Mouse (Mus musculus) skeletal muscle tissue, adult 2 months (tissue): ENCODE results near the gene Gm20532.
"Not testable (repeated sequence)": the region's sequence is repeated elsewhere in the genome, so short reads cannot be mapped to it uniquely, and the experiment has no call there.

Source experiments
- DNase-seq: peaks from one replicate; pipeline ENCODE4 v3.0.0-alpha.2; 2012; ENCODE audit warnings: low read depth, low spot score

Gene Gm20532

DNA sequence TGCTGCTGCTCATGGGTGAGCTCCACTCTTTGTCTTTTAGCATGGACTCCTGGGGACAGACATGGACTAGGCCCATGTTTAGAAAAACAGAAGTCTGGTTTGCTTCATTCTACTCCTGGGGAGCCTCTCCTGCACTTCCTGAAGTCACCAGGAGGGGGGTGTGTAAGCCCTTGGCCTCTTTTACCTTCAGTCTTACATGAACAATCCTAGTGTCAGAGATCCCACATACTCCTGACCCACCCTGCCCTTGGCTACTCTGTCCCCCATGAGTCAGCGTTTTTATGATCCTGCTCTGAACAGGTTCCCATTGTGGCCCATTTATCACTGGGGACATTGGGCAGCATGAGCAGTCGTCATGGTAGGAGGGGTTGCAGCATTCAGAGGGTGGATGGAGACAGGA lies 57.5 kb downstream of the Gm20532 start:
- DNase-seq, result no peak

DNA sequence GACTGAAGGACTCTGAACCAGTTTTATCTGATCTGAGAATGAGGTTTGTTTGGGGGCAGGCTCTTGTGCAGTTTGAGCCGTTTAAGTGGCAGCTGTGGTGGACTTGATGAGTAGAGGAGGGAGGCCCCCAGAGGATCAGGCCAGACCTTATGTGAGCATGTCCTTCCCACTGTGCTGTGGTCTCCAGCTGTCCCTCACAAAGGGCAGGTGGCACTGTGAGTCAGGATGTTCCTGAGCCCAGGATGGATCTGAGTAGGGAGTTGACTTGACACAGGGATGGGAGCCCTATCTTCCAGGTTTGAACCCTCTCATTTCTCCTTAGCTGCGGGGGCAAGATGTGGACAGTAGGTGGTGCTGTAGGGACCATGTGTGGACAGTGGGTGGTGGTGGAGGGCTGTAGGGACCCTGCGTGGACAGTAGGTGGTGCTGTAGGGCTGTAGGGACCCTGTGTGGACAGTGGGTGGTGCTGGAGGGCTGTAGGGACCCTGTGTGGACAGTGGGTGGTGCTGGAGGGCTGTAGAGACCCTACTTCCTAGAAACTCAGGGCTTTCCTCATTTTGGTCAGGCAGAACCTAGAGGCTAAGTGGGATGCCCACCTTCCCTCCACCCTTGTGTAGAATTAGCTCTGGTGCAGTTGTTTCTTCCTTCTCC lies 60.3 kb downstream of the Gm20532 start:
- peak; percentile 88 for DNase-seq

DNA sequence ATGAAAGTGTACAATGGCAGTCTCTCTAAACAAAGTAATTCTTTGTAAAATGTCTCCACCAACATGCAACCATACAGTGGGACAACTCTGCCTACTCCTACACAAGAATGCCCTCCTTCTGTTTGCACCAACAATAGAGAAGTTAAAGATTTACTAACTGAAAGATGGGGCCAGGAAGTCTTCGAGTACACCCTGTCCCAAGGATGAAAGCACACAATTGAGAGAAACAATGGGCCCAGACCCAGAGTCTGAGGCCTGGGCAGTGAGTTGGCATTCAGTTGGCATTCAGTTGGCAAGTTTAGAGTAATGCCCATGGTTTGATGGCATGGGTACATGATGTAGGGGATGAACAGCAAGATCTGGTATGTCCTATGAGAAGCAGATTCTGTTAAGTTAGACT lies 68.2 kb downstream of the Gm20532 start:
- no peak for DNase-seq

DNA sequence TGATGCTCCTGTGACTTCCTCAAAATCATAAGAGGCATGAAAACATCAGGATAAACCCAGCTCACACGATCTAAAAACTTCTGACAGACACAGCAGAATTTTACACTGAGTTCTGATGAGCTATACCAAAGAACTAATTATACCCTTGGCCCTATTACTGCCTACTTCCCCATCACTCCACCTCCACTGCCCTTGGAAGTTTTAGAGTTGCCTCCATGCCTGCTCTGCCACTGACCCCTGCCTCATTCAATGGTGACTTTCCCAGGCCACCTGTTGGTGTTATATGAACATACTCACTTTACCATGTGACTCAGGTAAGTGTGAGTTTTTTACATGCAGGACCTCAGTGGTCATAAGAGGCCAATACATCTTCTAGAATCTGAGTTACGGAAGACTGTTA lies 71.0 kb downstream of the Gm20532 start:
- DNase-seq, result no peak

- DNase-seq, result no peak
Measured at GRCm38 (mm10) chr2:26661143-26661752, 74.8 kb downstream of the Gm20532 start.

DNA sequence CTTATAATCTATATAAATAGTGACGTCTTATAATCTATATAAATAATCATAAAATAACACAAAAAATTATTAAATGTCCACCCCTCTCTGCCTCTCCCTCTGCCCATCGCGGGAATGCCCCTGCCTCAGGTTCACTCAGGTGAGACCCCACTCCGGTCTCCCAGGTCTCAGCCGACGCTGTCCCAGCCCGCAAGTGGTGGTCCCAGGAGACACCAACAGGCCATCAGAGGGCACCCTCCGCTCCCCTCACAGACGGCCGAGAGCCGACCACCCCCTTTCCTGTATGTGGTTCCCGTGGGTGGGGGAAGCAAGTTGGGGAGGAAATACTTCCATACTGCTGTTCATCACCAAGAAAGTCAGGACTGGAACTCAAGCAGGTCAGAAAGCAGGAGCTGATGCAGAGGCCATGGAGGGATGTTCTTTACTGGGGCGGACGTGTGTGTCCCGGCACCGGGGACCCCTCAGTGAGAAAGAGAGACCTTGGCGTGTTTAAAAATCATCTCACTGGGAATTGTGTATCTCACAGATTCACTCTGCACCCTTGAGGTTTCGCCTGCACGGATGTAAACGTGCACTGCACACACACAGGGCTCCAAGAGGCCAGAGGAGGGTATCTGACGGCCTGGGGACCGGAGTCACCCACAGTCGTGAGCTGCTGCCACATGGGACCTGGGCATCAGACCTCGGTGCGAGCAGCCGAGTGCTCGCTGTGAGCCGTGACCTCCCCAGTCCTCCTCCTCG lies 75.5 kb downstream of the Gm20532 start:
- no peak for DNase-seq

DNA sequence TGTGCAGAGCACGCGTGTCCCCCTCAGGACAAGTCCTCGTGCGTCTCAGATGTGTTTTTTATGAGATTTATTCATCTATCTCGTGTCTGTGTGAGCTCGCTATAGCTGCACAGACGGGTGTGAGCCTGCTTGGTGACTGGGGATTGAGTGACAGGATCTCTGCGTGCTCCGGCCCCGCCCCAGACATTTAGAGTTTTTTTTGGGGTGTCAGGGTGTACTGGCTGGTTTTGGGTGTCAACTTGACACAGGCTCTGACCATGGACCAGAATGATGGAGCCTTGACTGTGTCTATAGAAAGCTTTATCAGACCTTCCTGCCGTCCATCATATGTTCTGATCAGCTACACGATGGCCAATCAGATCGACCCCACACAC lies 76.1 kb downstream of the Gm20532 start:
- DNase-seq, result no peak

DNA sequence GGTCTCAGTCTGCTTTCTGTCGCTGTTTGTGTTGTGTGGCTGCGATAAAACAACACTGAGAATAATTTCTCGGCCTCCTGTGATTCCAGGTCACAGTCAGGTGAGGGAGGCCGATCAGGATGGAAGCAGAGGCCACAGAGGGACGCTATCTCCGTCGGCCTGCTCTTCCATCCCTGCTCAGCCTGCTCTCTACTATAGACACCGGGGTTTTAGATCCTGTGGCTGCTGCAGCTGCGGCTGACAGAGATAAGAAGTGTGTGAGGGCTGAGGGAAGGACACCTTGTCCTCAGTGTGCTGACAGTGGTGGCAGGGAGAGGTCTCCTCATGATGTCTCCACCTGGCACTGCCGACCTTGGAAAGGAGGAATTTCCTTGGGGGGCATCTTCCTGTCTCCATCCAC lies 76.7 kb downstream of the Gm20532 start:
- no peak for DNase-seq

- DNase-seq, result not testable (repeated sequence)
Measured at GRCm38 (mm10) chr2:26663551-26663950, 77.1 kb downstream of the Gm20532 start.

DNA sequence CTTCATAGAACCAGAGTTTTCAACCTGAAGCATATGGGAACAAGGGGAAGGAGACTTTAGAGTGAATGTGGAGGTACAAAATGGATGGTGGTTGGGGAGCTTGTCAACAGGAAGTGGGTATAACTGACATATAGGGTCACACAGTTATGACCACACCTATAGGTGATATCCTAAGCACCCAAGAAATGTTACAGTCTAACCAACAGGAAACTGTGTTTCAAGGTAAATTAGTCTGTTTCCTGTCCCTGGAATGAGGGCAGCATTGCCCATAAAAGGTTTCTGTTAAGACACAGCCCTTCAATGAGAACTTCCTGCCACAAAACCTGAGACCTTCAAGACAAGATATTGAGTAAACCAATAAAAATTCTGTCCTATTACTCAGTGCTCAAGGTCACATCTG lies 82.3 kb downstream of the Gm20532 start:
- DNase-seq, result no peak

- DNase-seq, result no peak
Measured at GRCm38 (mm10) chr2:26671182-26671581, 84.7 kb downstream of the Gm20532 start, which contains the start of gene Lcn4. Gene Lcn4, minus strand, starts transcription at chr2:26671282.
